Mouse (Mus musculus) liver, postnatal 0 days (tissue): ENCODE measurements around the gene Cyp1a1. TPM values are rescaled to one million over a fixed set of nuclear protein-coding genes. Genes with fewer than 3 reads are reported as not detected.

ENCODE experiments used
- ATAC-seq: fragments of 200-750 bp; cut with Nextera tagmentation; 2 replicates; pipeline ENCODE4 v1.8.0; 2017; ENCODE audit warnings: mild to moderate bottlenecking, moderate library complexity
- DNase-seq: peaks from one replicate; pipeline ENCODE4 v3.0.0-alpha.2; 2016
- H3K27ac ChIP-seq: fragments of 300-500 bp; sonication (generic); 2 replicates; pipeline ENCODE4 v1.5.1; 2014; ENCODE audit warnings: antibody characterized with exemption, moderate library complexity, mild to moderate bottlenecking, low read depth
- H3K27me3 ChIP-seq: fragments of 300-500 bp; sonication (generic); 2 replicates; pipeline ENCODE4 v1.6.1; 2014; ENCODE audit warnings: low read length, control low read depth, mixed read lengths; ENCODE audit not compliant: insufficient read depth
- H3K36me3 ChIP-seq: fragments of 300-500 bp; sonication (generic); replicated peaks from 2 replicates; pipeline ENCODE4 v1.6.1; 2014; ENCODE audit warnings: mild to moderate bottlenecking, control low read depth, low read length, moderate library complexity, mixed read lengths; ENCODE audit not compliant: insufficient read depth
- H3K4me1 ChIP-seq: fragments of 300-500 bp; sonication (generic); 2 replicates; pipeline ENCODE4 v1.6.1; 2014; ENCODE audit warnings: antibody characterized with exemption, mild to moderate bottlenecking, control low read depth; ENCODE audit not compliant: insufficient read depth
- H3K4me2 ChIP-seq: fragments of 300-500 bp; sonication (generic); 2 replicates; pipeline ENCODE4 v1.6.1; 2014; ENCODE audit warnings: low read depth, mild to moderate bottlenecking, low read length, moderate library complexity, mixed read lengths
- H3K4me3 ChIP-seq: fragments of 300-500 bp; sonication (generic); 2 replicates; pipeline ENCODE4 v1.5.1; 2014; ENCODE audit warnings: low read depth, low read length
- H3K9ac ChIP-seq: fragments of 300-500 bp; sonication (generic); replicated peaks from 2 replicates; pipeline ENCODE4 v1.6.1; 2014; ENCODE audit warnings: mild to moderate bottlenecking, moderate library complexity
- H3K9me3 ChIP-seq: fragments of 300-500 bp; sonication (generic); 2 replicates; pipeline ENCODE4 v1.6.1; 2016; ENCODE audit warnings: mild to moderate bottlenecking, control low read depth, low read length, mixed read lengths
- CTCF ChIP-seq: sonication (generic); IDR thresholded peaks from 2 replicates; pipeline ENCODE4 v1.5.1; 2016; ENCODE audit warnings: antibody characterized with exemption, low read depth
- EP300 ChIP-seq: IDR thresholded peaks from 2 replicates; pipeline ENCODE4 v1.6.1; 2016; ENCODE audit warnings: antibody characterized with exemption, low read depth, mild to moderate bottlenecking
- WGBS: fragments of 180-500 bp; shearing (Covaris S2); extraction: QIAGEN DNeasy Blood & Tissue Kit; methylation state at CpG from one replicate; pipeline ENCODE4 v1.1.7; 2014; ENCODE audit not compliant: insufficient replicate concordance; 5-methylcytosine and 5-hydroxymethylcytosine counted together
- polyA plus RNA-seq: library from polyadenylated mRNA; unstranded; fragments of >200 nt; fragmentation: Nextera tagmentation; extraction: Ambion mirVana; gene quantifications from 2 replicates; pipeline ENCODE4 v1.2.1, GENCODE M21; 2015

Cyp1a1 gene
- polyA plus RNA-seq, 1 experiment from 2014 or later: 2.2 TPM

DNA sequence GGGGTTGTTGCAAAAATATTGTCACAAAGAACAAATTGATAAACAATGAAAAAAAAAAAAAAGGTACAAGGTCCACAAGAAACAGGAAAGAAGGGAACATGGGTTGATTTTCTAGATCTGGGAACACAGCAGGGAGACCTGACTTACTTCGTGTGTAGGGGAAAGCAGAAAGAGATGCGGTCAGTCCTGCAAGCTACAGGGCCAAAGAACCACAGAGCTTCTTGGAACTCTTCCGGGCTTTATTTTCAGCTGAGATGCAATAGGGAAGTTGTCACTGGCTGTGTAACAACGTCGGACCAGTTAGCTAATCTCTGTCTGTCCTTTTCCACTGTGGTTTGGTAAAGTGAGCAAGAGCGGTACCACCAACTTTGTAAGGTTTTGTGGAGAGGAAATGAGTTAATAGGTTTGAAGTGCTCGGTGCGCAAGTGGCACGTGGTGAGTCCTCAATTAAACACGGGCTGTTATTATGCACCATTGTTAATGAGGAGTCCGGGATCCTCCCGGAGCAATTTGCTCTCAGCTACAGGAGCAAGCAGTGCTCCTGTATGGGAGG is 41.1 kb upstream of the Cyp1a1 start:
- 18% methylated on average over 12 of the region's 12 CpGs for WGBS
- no peaks in the 10 kb centered on the region for H3K9me3 ChIP-seq
- peaks cover 4% of the 10 kb centered on the region for H3K36me3 ChIP-seq
- H3K9ac ChIP-seq: peak overlapping the region; percentile 35; the same call in 1 of the 2 replicates
- no peaks in the 10 kb centered on the region for H3K27me3 ChIP-seq
- ATAC-seq (no peak), DNase-seq (peak; percentile 41)
- H3K4me2 ChIP-seq: peak overlapping the region; percentile 40
- H3K4me3 ChIP-seq: no peak overlapping the region
- peak overlapping the region; percentile 99 for H3K27ac ChIP-seq
- peaks cover 68% of the 10 kb centered on the region for H3K4me1 ChIP-seq
- TF ChIP-seq EP300 (peak; percentile 39), CTCF (no peak)

DNA sequence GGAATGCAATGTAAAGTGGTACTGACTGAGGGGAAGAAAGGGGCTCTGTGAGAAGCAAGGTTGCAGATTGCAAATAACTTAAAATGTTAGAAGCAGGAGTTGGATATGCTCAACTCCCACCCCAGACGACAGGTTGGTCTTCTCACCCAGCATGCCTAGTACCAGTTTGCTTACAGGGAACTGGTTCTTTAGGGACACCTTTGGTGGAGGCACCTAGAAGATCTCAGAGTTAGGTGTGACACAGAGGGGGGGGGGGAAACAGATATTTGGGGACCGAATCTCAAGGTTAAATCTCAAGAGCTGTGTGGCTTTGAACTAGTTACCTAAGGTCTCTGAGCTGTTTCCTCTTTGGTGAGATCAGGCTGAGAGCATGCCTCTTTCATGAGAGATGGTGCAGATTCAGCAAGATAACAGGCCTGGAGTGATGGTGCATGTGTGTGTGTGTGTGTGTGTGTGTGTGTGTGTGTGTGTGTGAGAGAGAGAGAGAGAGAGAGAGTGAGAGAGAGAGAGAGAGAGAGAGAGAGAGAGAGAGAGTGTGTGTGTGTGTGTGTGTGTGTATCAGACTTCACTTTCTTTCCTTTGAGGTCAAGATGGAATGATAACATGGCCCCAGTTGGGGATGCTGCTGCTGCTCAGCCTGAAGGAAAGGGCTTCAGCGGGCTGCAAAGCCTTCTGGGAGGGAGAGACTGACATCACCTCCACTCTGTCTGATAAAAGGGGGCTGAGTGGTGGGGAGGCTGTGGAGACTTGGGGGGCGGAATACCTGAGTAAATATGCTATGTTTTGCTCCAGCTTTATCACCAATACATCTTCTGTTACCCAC is 40.2 kb upstream of the Cyp1a1 start:
- Histone ChIP-seq H3K4me1 (peaks cover 60% of the 10 kb centered on the region), H3K36me3 (no peaks in the 10 kb centered on the region), H3K27me3 (no peaks in the 10 kb centered on the region), H3K9me3 (no peaks in the 10 kb centered on the region), H3K9ac (peak overlapping the region; percentile 35; the same call in 1 of the 2 replicates), H3K27ac (peak overlapping the region; percentile 99), H3K4me3 (no peak overlapping the region), H3K4me2 (peak overlapping the region; percentile 40)
- WGBS: 24% methylated on average over 4 of the region's 4 CpGs
- peak; percentile 16 for DNase-seq
- no peak for ATAC-seq
- no peak for TF ChIP-seq EP300
- TF ChIP-seq CTCF: no peak

DNA sequence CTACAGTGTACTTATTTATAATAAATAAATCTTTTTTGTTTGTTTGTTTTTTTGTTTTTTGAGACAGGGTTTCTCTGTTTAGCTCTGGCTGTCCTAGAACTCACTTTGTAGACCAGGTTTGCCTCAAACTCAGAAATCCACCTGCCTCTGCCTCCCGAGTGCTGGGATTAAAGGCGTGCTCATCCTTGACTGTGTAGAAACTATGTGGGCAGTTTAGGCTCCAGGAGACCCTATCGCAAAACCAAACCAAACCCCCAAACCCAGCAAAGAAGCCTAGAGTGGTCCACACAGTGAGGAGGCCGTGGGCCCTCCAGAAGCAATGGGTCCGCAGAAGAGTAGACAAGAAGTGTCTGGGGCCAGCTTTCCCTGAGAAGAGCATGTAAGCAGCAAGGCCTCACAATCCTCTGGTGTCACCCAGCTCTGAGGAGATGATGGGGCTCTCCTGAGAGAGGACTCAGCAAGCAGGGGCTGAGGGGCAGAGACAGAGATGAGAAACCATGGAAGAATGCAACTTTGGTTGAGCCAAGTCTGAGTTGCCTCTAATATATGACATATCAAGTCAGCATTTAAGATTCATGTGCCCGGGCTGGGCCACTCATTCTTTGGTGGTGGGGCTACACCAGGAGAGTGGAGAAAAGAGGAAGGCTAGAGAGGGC is 37.5 kb upstream of the Cyp1a1 start:
- TF ChIP-seq EP300 (no peak), CTCF (no peak)
- Histone ChIP-seq H3K4me1 (peaks cover 39% of the 10 kb centered on the region), H3K9me3 (no peaks in the 10 kb centered on the region), H3K36me3 (no peaks in the 10 kb centered on the region), H3K9ac (no peak overlapping the region; the same call in 1 of the 2 replicates), H3K4me3 (no peak overlapping the region), H3K4me2 (peak overlapping the region; percentile 45; the same call in 1 of the 2 replicates), H3K27ac (peak overlapping the region; percentile 89), H3K27me3 (no peaks in the 10 kb centered on the region)
- 76% methylated on average over 6 of the region's 6 CpGs for WGBS
- ATAC-seq (0 out of 2 replicates have a peak, but pooled peaks have one; percentile 22), DNase-seq (no peak)

DNA sequence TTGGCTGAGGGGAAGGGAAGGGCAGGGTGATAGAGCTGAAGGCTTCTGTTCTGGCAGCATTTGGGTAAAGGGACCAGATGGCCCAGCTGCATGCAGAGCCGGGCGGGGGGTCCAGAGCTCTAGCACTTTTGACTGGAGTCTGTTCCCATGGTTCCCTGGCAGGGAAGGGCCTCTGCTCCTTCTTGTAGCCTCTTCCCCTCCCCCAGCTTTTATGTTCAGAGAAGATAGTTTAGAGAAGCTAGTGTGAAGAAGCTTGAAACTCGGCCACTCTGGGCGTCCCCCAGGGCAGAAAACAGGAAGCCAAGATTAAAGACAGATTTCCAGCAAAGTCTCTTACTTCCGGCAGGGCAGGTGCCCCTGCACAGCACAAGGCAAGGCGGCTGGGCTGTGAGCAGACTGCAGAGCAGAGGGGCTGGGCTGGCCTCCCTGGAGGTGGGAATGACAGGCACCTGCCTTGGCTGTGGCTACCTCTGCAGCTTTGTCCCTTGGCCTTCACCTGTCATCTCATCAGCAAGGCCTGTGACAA is 36.9 kb upstream of the Cyp1a1 start:
- Histone ChIP-seq H3K27ac (peak overlapping the region; percentile 89), H3K27me3 (no peaks in the 10 kb centered on the region), H3K4me3 (no peak overlapping the region), H3K4me1 (peaks cover 36% of the 10 kb centered on the region), H3K36me3 (no peaks in the 10 kb centered on the region), H3K9ac (peak overlapping the region; percentile 48), H3K9me3 (no peaks in the 10 kb centered on the region), H3K4me2 (peak overlapping the region; percentile 45)
- WGBS: 16% methylated on average over 6 of the region's 6 CpGs
- TF ChIP-seq EP300 (no peak), CTCF (no peak)
- peak; percentile 45; the same call in 1 of the 2 replicates for ATAC-seq
- peak; percentile 46 for DNase-seq

DNA sequence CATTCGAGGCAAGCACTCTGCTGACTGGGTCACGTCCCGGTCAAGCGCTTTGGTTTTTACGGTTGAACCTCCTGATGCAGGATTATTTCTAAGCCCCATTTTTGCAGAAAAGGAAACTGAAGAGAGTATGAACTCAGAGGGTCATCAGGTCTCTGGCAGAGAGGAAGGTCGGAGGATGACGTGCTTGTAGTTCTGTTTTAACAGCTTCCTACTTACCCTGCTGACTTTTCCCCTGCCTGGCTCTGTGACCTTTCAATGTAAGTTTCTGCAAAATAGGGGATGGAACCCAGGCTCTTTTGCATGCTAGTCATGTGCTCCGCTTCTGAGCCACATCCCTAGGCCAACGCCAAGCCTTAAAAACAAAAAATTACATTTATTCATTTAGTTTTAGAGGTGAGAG is 35.4 kb upstream of the Cyp1a1 start:
- peaks cover 26% of the 10 kb centered on the region for H3K4me1 ChIP-seq
- no peaks in the 10 kb centered on the region for H3K36me3 ChIP-seq
- 62% methylated on average over 9 of the region's 9 CpGs for WGBS
- TF ChIP-seq EP300 (no peak), CTCF (no peak)
- H3K9me3 ChIP-seq: no peaks in the 10 kb centered on the region
- DNase-seq: no peak
- no peak overlapping the region for H3K4me2 ChIP-seq
- ATAC-seq: no peak
- no peak overlapping the region for H3K9ac ChIP-seq
- no peaks in the 10 kb centered on the region for H3K27me3 ChIP-seq
- peak overlapping the region; percentile 64; the same call in 1 of the 2 replicates for H3K27ac ChIP-seq
- H3K4me3 ChIP-seq: no peak overlapping the region

DNA sequence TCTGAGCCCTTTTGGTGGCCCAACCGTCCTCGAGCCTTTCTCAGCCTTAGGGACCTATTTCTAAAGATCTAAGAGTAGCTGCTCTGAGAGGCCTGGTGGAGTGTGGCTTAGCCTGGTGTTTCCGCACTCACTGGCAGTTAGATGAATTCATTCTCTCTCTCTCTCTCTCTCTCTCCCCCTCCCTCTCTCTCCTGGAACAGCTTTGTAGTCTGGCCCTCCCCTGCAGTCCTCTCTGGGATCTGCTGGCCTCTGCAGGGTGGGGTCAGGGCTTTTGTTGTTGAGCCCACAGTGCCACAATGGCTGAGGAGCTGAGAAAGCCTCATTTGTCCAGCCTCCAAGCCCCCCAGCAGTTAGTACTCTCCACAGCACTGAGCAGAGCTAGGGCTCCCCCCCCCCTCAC is 34.9 kb upstream of the Cyp1a1 start:
- DNase-seq (no peak), ATAC-seq (no peak)
- WGBS: 73% methylated on average over 3 of the region's 3 CpGs
- no peaks in the 10 kb centered on the region for H3K36me3 ChIP-seq
- no peak overlapping the region for H3K4me2 ChIP-seq
- H3K9me3 ChIP-seq: no peaks in the 10 kb centered on the region
- H3K27ac ChIP-seq: peak overlapping the region; percentile 64; the same call in 1 of the 2 replicates
- H3K9ac ChIP-seq: no peak overlapping the region
- TF ChIP-seq EP300: no peak
- no peak for TF ChIP-seq CTCF
- peaks cover 24% of the 10 kb centered on the region for H3K4me1 ChIP-seq
- no peak overlapping the region for H3K4me3 ChIP-seq
- H3K27me3 ChIP-seq: no peaks in the 10 kb centered on the region
